Mouse (Mus musculus) T-cell, adult 66 days (primary cell): ENCODE results near the gene Timm10. TPM values are rescaled to one million over a fixed set of nuclear protein-coding genes. Genes with fewer than 3 reads are reported as not detected.

Experiments
- total RNA-seq, 2 experiments: library from RNA; stranded (reverse); gene quantifications; 3 replicates in 1 of 2; 4 replicates in 1 of 2; pipeline ENCODE4 v1.2.4; 2023

The Timm10 gene
- 10 to 100 TPM in 1 of 2 experiments, 1 to 10 TPM in 1; 8.7 to 16.9 TPM for total RNA-seq

GRCm38 (mm10) chr2:84826488-84827282, at the start of gene Timm10:
TSS of gene Timm10 (plus strand) at chr2:84826997.

GRCm38 (mm10) chr2:84798493-84798921, 28.3 kb upstream of the Timm10 start, which contains the start of gene Ube2l6:
TSS of gene Ube2l6 (plus strand) at chr2:84798828.

GRCm38 (mm10) chr2:84822552-84822951, 4.2 kb upstream of the Timm10 start, which contains the start of gene Smtnl1:
TSS of gene Smtnl1 (minus strand) at chr2:84822652.

GRCm38 (mm10) chr2:84838593-84838949, 11.8 kb downstream of the Timm10 start, which contains the start of gene Slc43a1:
TSS of gene Slc43a1 (plus strand) at chr2:84838850.

Other genes starting within 250 kb of the Timm10 start
- gene Ctnnd1, start 176.2 kb upstream of the Timm10 start, total RNA-seq, result 1 to 10 TPM; 1.4 to 2.3 TPM
- not detected for gene Btbd18, start 167.9 kb upstream of the Timm10 start, total RNA-seq
- 10 to 100 TPM; 43.5 to 54.2 TPM for gene Selenoh, start 156.2 kb upstream of the Timm10 start, total RNA-seq
- not detected for gene Gm28635, start 149.0 kb upstream of the Timm10 start, total RNA-seq
- 10 to 100 TPM; 16.4 to 18.7 TPM for gene Med19, start 148.6 kb upstream of the Timm10 start, total RNA-seq
- gene Tmx2, start 147.9 kb upstream of the Timm10 start, total RNA-seq, result 10 to 100 TPM; 39.3 to 46.5 TPM
- gene Zdhhc5, start 111.8 kb upstream of the Timm10 start, total RNA-seq, result 10 to 100 TPM; 53.5 to 55.2 TPM
- gene Clp1, start 99.6 kb upstream of the Timm10 start, total RNA-seq, result 10 to 100 TPM; 26.6 to 32.2 TPM
- under 1 TPM in 1 of 2 experiments, not detected in 1; 0.74 TPM for gene Ypel4, start 92.9 kb upstream of the Timm10 start, total RNA-seq
- not detected for gene Gm19426, start 83.3 kb upstream of the Timm10 start, total RNA-seq
- under 1 TPM in 1 of 2 experiments, not detected in 1; 0.33 TPM for gene Serping1, start 51.6 kb upstream of the Timm10 start, total RNA-seq
- gene Ube2l6, start 28.2 kb upstream of the Timm10 start, total RNA-seq, result 1 to 10 TPM; 3.6 to 3.9 TPM
- gene Smtnl1, start 4.3 kb upstream of the Timm10 start, total RNA-seq, result not detected
- gene Slc43a1, start 11.9 kb downstream of the Timm10 start, total RNA-seq, result 1 to 10 TPM; 1.3 to 1.4 TPM
- gene Rtn4rl2, start 59.7 kb downstream of the Timm10 start, total RNA-seq, result not detected
- 1 to 10 TPM; 3.2 to 5.3 TPM for gene Slc43a3, start 109.6 kb downstream of the Timm10 start, total RNA-seq
- not detected for gene Prg2, start 153.5 kb downstream of the Timm10 start, total RNA-seq
- not detected for gene Prg3, start 161.2 kb downstream of the Timm10 start, total RNA-seq
- gene Ssrp1, start 210.2 kb downstream of the Timm10 start, total RNA-seq, result 100 to 1,000 TPM; 156 to 181 TPM
- under 1 TPM in 1 of 2 experiments, not detected in 1; 0.96 TPM for gene P2rx3, start 210.5 kb downstream of the Timm10 start, total RNA-seq
- 10 to 100 TPM; 25.3 to 30.9 TPM for gene Tnks1bp1, start 221.0 kb downstream of the Timm10 start, total RNA-seq